Mouse (Mus musculus): ENCODE measurements at regions not wholly inside any gene's neighbourhood (a gene's known extent, or its start where the extent isn't known, plus 50 kb on each side); places are given as distances from the start of the nearest gene placed in this dataset.

GRCm38 (mm10) chr12:70628384-70629365, 175.8 kb downstream of the Tmx1 start:
- no peak for DNase-seq (ENCODE audit: low spot score in 2 of 2)

GRCm38 (mm10) chr12:70629371-70629770, 176.5 kb downstream of the Tmx1 start:
- DNase-seq (ENCODE audit: low spot score in 2 of 2): no peak

GRCm38 (mm10) chr12:70631281-70631680, 178.4 kb downstream of the Tmx1 start:
- DNase-seq (ENCODE audit: low spot score in 2 of 2): no peak

GRCm38 (mm10) chr12:70633194-70633593, 180.3 kb downstream of the Tmx1 start:
- no peak for DNase-seq (ENCODE audit: low spot score in 2 of 2)

- no peak for DNase-seq (ENCODE audit: low spot score in 2 of 2)
Observed at GRCm38 (mm10) chr12:70633622-70634365, 180.9 kb downstream of the Tmx1 start.

- no peak for DNase-seq (ENCODE audit: low spot score in 2 of 2)
Observed at GRCm38 (mm10) chr12:70635997-70636396, 183.1 kb downstream of the Tmx1 start.

- DNase-seq (ENCODE audit: low spot score in 2 of 2): no peak
Observed at GRCm38 (mm10) chr12:70640186-70640585, 185.1 kb upstream of the Frmd6 start.

GRCm38 (mm10) chr12:70644910-70645309, 180.4 kb upstream of the Frmd6 start:
- no peak for DNase-seq (ENCODE audit: low spot score in 2 of 2)

GRCm38 (mm10) chr12:70645407-70645806, 179.9 kb upstream of the Frmd6 start:
- no peak for DNase-seq (ENCODE audit: low spot score in 2 of 2)

GRCm38 (mm10) chr12:70647516-70647915, 177.8 kb upstream of the Frmd6 start:
- no peak for DNase-seq (ENCODE audit: low spot score in 2 of 2)

- DNase-seq (ENCODE audit: low spot score in 2 of 2): no peak
Observed at GRCm38 (mm10) chr12:70648179-70648811, 177.0 kb upstream of the Frmd6 start.

GRCm38 (mm10) chr12:70648812-70649188, 176.5 kb upstream of the Frmd6 start:
- DNase-seq (ENCODE audit: low spot score in 2 of 2): no peak

GRCm38 (mm10) chr12:70649691-70650090, 175.6 kb upstream of the Frmd6 start:
- DNase-seq (ENCODE audit: low spot score in 2 of 2): no peak

GRCm38 (mm10) chr12:70650470-70650869, 174.8 kb upstream of the Frmd6 start:
- DNase-seq (ENCODE audit: low spot score in 2 of 2): no peak

- no peak for DNase-seq (ENCODE audit: low spot score in 2 of 2)
Observed at GRCm38 (mm10) chr12:70652751-70653150, 172.6 kb upstream of the Frmd6 start.

GRCm38 (mm10) chr12:70653971-70654370, 171.3 kb upstream of the Frmd6 start:
- DNase-seq (ENCODE audit: low spot score in 2 of 2): peak in 1 of 2 experiments; percentile 9

GRCm38 (mm10) chr12:70654546-70654945, 170.8 kb upstream of the Frmd6 start:
- peak; percentile 53 to 74 for DNase-seq (ENCODE audit: low spot score in 2 of 2)

- DNase-seq (ENCODE audit: low spot score in 2 of 2): no peak
Observed at GRCm38 (mm10) chr12:70655411-70655811, 169.9 kb upstream of the Frmd6 start.

- no peak for DNase-seq (ENCODE audit: low spot score in 2 of 2)
Observed at GRCm38 (mm10) chr12:70655900-70656544, 169.3 kb upstream of the Frmd6 start.

GRCm38 (mm10) chr12:70656805-70657492, 168.4 kb upstream of the Frmd6 start:
- no peak for DNase-seq (ENCODE audit: low spot score in 2 of 2)

GRCm38 (mm10) chr12:70657493-70657810, 167.9 kb upstream of the Frmd6 start:
- no peak for DNase-seq (ENCODE audit: low spot score in 2 of 2)
